Mouse (Mus musculus): ENCODE results near the gene Nup214. TPM values are rescaled to one million over a fixed set of nuclear protein-coding genes. Genes with fewer than 3 reads are reported as not detected.

The Nup214 gene
- total and polyA plus RNA-seq, 3 experiments = 13.9 to 106 (median 50.9) TPM

- in situ Hi-C loops (cut with MboI; ENCODE audit: low pct_ligation_motif_present, low pct_unique_long_range_greater_than_20kb, low sequenced_read_pairs) = no loop called here
- no peak overlapping the region for H3K4me2 ChIP-seq (ENCODE audit: insufficient read depth, low read depth, poor library complexity, severe bottlenecking)
- H3K27me3 ChIP-seq (replicated peaks) = no peaks in the 10 kb centered on the region
- H3K9me3 ChIP-seq (replicated peaks; ENCODE audit: low read length) = no peaks in the 10 kb centered on the region
- TF ChIP-seq CHD2 (IDR thresholded peaks at IDR 0.05; ENCODE audit: low read length) (no peak), JUND (conservative IDR thresholded peaks at IDR 0.05; ENCODE audit: low read depth, low read length) (no peak), USF2 (conservative IDR thresholded peaks at IDR 0.05; ENCODE audit: low read depth, low read length) (no peak), PAX5 (IDR thresholded peaks at IDR 0.05; ENCODE audit: low read length) (no peak), TCF12 (IDR thresholded peaks at IDR 0.05; ENCODE audit: low read depth, low read length) (no peak), GABPA (IDR thresholded peaks at IDR 0.05; ENCODE audit: insufficient replicate concordance, low read depth, low read length) (no peak), HCFC1 (IDR thresholded peaks at IDR 0.05; ENCODE audit: low read depth, low read length) (no peak), E2F4 (IDR thresholded peaks at IDR 0.05; ENCODE audit: insufficient replicate concordance, low read depth, low read length) (no peak)
- no peak overlapping the region for H3K27ac ChIP-seq (ENCODE audit: insufficient read depth, low read depth)
- no peaks in the 10 kb centered on the region for H3K36me3 ChIP-seq (replicated peaks in 1 of 2; ENCODE audit: control insufficient read depth in 1 of 2, insufficient read depth in 1 of 2, low read length in 1 of 2)
- peaks cover 3 to 20% of the 10 kb centered on the region in 2 experiments; a peak in 3 of 4 replicates for H3K4me1 ChIP-seq (ENCODE audit: control insufficient read depth in 1 of 2, insufficient read depth in 2 of 2)
- H3K9ac ChIP-seq (ENCODE audit: insufficient read depth, low read depth) = no peak overlapping the region
- H3K79me2 ChIP-seq (replicated peaks; ENCODE audit: control insufficient read depth, extremely low read depth, insufficient read depth, poor library complexity, severe bottlenecking) = no peaks in the 10 kb centered on the region
- dilution Hi-C loops (cut with MboI; ENCODE audit: extremely low pct_ligation_motif_present, extremely low pct_unique_long_range_greater_than_20kb, low sequenced_read_pairs) = no loop called here
- no peak for DNase-seq (ENCODE audit: extremely low read depth)
- H3K4me3 ChIP-seq (replicated peaks in 1 of 3; ENCODE audit: low read depth in 2 of 3, low read length in 2 of 3, poor library complexity in 1 of 3) = no peak overlapping the region
Observed at GRCm38 (mm10) chr2:32074404-32074803, 100.2 kb downstream of the Nup214 start.

DNA sequence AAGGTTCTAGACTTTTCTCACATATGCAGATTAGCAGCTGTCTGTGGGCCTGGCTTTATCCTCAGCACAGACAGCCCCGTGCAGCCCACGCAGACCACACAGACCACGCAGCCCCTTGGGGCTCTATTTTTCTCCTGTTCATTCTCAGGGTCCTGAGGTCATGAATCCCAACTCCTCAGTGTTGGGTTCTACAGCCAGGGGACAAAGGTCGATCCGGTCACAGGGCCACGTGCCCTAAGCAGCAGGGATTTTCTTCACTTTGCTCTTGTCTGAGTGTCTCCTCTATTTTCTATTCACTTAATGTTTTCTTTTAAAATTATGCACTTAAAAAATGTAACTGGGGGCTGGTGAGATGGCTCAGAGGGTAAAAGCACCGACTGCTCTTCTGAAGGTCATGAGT, 101.1 kb downstream of the Nup214 start:
- TF ChIP-seq ETS1 (conservative IDR thresholded peaks at IDR 0.05; ENCODE audit: low read depth, low read length) = no peak
- Histone ChIP-seq H3K4me3 (replicated peaks in 1 of 3; ENCODE audit: low read depth in 2 of 3, low read length in 2 of 3, poor library complexity in 1 of 3) (no peak overlapping the region), H3K4me2 (ENCODE audit: insufficient read depth, low read depth, poor library complexity, severe bottlenecking) (no peak overlapping the region), H3K9ac (ENCODE audit: insufficient read depth, low read depth) (no peak overlapping the region), H3K27me3 (replicated peaks) (no peaks in the 10 kb centered on the region), H3K27ac (ENCODE audit: insufficient read depth, low read depth) (no peak overlapping the region), H3K9me3 (replicated peaks; ENCODE audit: low read length) (no peaks in the 10 kb centered on the region), H3K36me3 (replicated peaks in 1 of 2; ENCODE audit: control insufficient read depth in 1 of 2, insufficient read depth in 1 of 2, low read length in 1 of 2) (no peaks in the 10 kb centered on the region), H3K79me2 (replicated peaks; ENCODE audit: control insufficient read depth, extremely low read depth, insufficient read depth, poor library complexity, severe bottlenecking) (no peaks in the 10 kb centered on the region), H3K4me1 (ENCODE audit: control insufficient read depth in 1 of 2, insufficient read depth in 2 of 2) (peaks cover 6 to 30% of the 10 kb centered on the region in 2 experiments)
- dilution Hi-C loops (cut with MboI; ENCODE audit: extremely low pct_ligation_motif_present, extremely low pct_unique_long_range_greater_than_20kb, low sequenced_read_pairs) = no loop called here
- in situ Hi-C loops (cut with MboI; ENCODE audit: low pct_ligation_motif_present, low pct_unique_long_range_greater_than_20kb, low sequenced_read_pairs) = no loop called here
- no peak for DNase-seq (ENCODE audit: extremely low read depth)

GRCm38 (mm10) chr2:32077744-32078143, 103.5 kb downstream of the Nup214 start:
- H3K4me1 ChIP-seq (ENCODE audit: control insufficient read depth in 1 of 2, insufficient read depth in 2 of 2) = peaks cover 9 to 42% of the 10 kb centered on the region in 2 experiments
- H3K79me2 ChIP-seq (replicated peaks; ENCODE audit: control insufficient read depth, extremely low read depth, insufficient read depth, poor library complexity, severe bottlenecking) = no peaks in the 10 kb centered on the region
- H3K4me2 ChIP-seq (ENCODE audit: insufficient read depth, low read depth, poor library complexity, severe bottlenecking) = no peak overlapping the region
- no peak overlapping the region for H3K4me3 ChIP-seq (replicated peaks in 1 of 3; ENCODE audit: low read depth in 2 of 3, low read length in 2 of 3, poor library complexity in 1 of 3)
- dilution Hi-C loops (cut with MboI; ENCODE audit: extremely low pct_ligation_motif_present, extremely low pct_unique_long_range_greater_than_20kb, low sequenced_read_pairs) (no loop called here), in situ Hi-C loops (cut with MboI; ENCODE audit: low pct_ligation_motif_present, low pct_unique_long_range_greater_than_20kb, low sequenced_read_pairs) (no loop called here)
- no peak overlapping the region for H3K9ac ChIP-seq (ENCODE audit: insufficient read depth, low read depth)
- no peaks in the 10 kb centered on the region for H3K27me3 ChIP-seq (replicated peaks)
- no peaks in the 10 kb centered on the region for H3K36me3 ChIP-seq (replicated peaks in 1 of 2; ENCODE audit: control insufficient read depth in 1 of 2, insufficient read depth in 1 of 2, low read length in 1 of 2)
- DNase-seq (ENCODE audit: extremely low read depth) = no peak
- H3K9me3 ChIP-seq (replicated peaks; ENCODE audit: low read length) = no peaks in the 10 kb centered on the region
- TF ChIP-seq IRF4 (IDR thresholded peaks at IDR 0.05; ENCODE audit: low read depth, low read length) = no peak
- TF ChIP-seq BHLHE40 (IDR thresholded peaks at IDR 0.05; ENCODE audit: low read depth, low read length) = no peak
- no peak for TF ChIP-seq TCF12 (IDR thresholded peaks at IDR 0.05; ENCODE audit: low read depth, low read length)
- TF ChIP-seq PAX5 (IDR thresholded peaks at IDR 0.05; ENCODE audit: low read length) = no peak
- no peak for TF ChIP-seq ETS1 (conservative IDR thresholded peaks at IDR 0.05; ENCODE audit: low read depth, low read length)
- TF ChIP-seq POLR2AphosphoS2 (IDR thresholded peaks at IDR 0.05; ENCODE audit: low read depth, low read length) = no peak
- TF ChIP-seq ZNF384 (IDR thresholded peaks at IDR 0.05; ENCODE audit: low read depth, low read length) = no peak
- no peak for TF ChIP-seq MXI1 (IDR thresholded peaks at IDR 0.05; ENCODE audit: low read depth, low read length)
- TF ChIP-seq CHD2 (IDR thresholded peaks at IDR 0.05; ENCODE audit: low read length) = no peak
- no peak for TF ChIP-seq E2F4 (IDR thresholded peaks at IDR 0.05; ENCODE audit: insufficient replicate concordance, low read depth, low read length)
- TF ChIP-seq JUN (IDR thresholded peaks at IDR 0.05; ENCODE audit: insufficient read depth, low read depth, low read length) = no peak
- TF ChIP-seq MAX (IDR thresholded peaks at IDR 0.05; ENCODE audit: low read length) = no peak
- TF ChIP-seq ZMIZ1 (IDR thresholded peaks at IDR 0.05; ENCODE audit: low read depth, low read length) = no peak
- no peak for TF ChIP-seq ELF1 (IDR thresholded peaks at IDR 0.05; ENCODE audit: low read depth, low read length)
- no peak for TF ChIP-seq KAT2A (IDR thresholded peaks at IDR 0.05; ENCODE audit: insufficient replicate concordance, low read length)
- no peak for TF ChIP-seq SMC3 (IDR thresholded peaks at IDR 0.05; ENCODE audit: low read depth, low read length)
- TF ChIP-seq POLR2A (IDR thresholded peaks at IDR 0.05; ENCODE audit: low read depth, low read length) = no peak
- no peak for TF ChIP-seq HCFC1 (IDR thresholded peaks at IDR 0.05; ENCODE audit: low read depth, low read length)
- H3K27ac ChIP-seq (ENCODE audit: insufficient read depth, low read depth) = no peak overlapping the region

Measured in CH12.LX (cell line).